Mouse (Mus musculus) MEL (cell line): ENCODE measurements around the gene Anapc11.

ENCODE experiments used
- CTCF ChIP-seq, 3 experiments: IDR thresholded peaks in 2 of 3; conservative IDR thresholded peaks in 1 of 3; 2 replicates each; pipeline ENCODE4 v1.5.1; 2011 to 2012; ENCODE audit warnings: low read length in 3 of 3, low read depth in 2 of 3, mild to moderate bottlenecking in 2 of 3, improper control_type of control experiment in 1 of 3, inconsistent platforms in 1 of 3, mixed read lengths in 1 of 3, moderate library complexity in 1 of 3; ENCODE audit not compliant: control insufficient read depth in 1 of 3, insufficient read depth in 1 of 3, poor library complexity in 1 of 3, severe bottlenecking in 1 of 3
- E2F4 ChIP-seq: IDR thresholded peaks from 2 replicates; pipeline ENCODE4 v1.6.1; 2011; ENCODE audit warnings: low read depth, low read length, improper control_type of control experiment, borderline replicate concordance
- EP300 ChIP-seq, 2 experiments: IDR thresholded peaks; 2 replicates each; pipeline ENCODE4 v1.6.1; 2011; ENCODE audit warnings: improper control_type of control experiment in 2 of 2, low read length in 2 of 2, low read depth in 1 of 2, mild to moderate bottlenecking in 1 of 2
- NRF1 ChIP-seq: IDR thresholded peaks from 2 replicates; pipeline ENCODE4 v1.6.1; 2014; ENCODE audit warnings: low read depth, mild to moderate bottlenecking, inconsistent platforms, low read length, improper control_type of control experiment, moderate library complexity; ENCODE audit not compliant: poor library complexity, insufficient read depth, severe bottlenecking
- POLR2A ChIP-seq, 2 experiments: IDR thresholded peaks; 2 replicates each; pipeline ENCODE4 v1.6.1; 2011 to 2012; ENCODE audit warnings: low read length in 2 of 2, mild to moderate bottlenecking in 2 of 2, control low read depth in 1 of 2, improper control_type of control experiment in 1 of 2, low read depth in 1 of 2, moderate library complexity in 1 of 2; ENCODE audit not compliant: control insufficient read depth in 1 of 2, insufficient read depth in 1 of 2, poor library complexity in 1 of 2
- RAD21 ChIP-seq: IDR thresholded peaks from 2 replicates; pipeline ENCODE4 v1.6.1; 2011; ENCODE audit warnings: mild to moderate bottlenecking, low read depth, low read length, improper control_type of control experiment
- RCOR1 ChIP-seq: IDR thresholded peaks from 2 replicates; pipeline ENCODE4 v1.6.1; 2012; ENCODE audit warnings: low read depth, mild to moderate bottlenecking, inconsistent platforms, low read length, improper control_type of control experiment
- TBP ChIP-seq: IDR thresholded peaks from 2 replicates; pipeline ENCODE4 v1.8.0; 2011; ENCODE audit warnings: low read depth, low read length, improper control_type of control experiment
- ZNF384 ChIP-seq: IDR thresholded peaks from 2 replicates; pipeline ENCODE4 v1.6.1; 2012; ENCODE audit warnings: low read depth, mild to moderate bottlenecking, inconsistent platforms, low read length, improper control_type of control experiment

DNA sequence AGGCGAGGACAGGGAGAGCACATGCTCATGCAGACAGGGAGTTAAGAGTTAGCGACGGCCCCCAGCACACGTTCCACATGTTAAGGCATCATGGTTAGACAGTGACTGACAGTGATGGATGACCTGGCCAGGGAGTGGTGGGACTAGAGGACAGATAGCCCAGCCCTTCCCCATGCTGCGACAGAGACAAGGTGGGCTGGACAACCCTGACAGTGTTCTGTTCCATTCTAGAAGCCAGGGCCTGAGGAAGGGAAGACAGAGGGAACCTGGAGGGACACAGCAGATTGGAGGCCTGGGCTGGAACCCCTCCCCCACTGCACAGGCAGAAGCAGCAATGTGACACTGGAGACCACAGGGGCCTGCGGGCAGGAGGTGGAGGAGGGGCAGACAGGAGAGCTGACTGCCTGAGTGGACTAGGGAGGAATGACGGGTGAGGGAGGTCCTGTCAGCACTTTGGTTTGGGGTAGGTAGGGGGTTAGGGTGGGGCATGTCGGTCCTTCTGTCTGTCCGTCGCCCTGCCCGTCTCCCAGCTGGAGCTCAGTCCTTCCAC, 19.5 kb upstream of the Anapc11 start:
- TF ChIP-seq CTCF (IDR thresholded peaks at IDR 0.05 in 2 of 3, conservative IDR thresholded peaks at IDR 0.05 in 1 of 3; ENCODE audit: control insufficient read depth in 1 of 3, insufficient read depth in 1 of 3, low read depth in 2 of 3, low read length in 3 of 3, poor library complexity in 1 of 3, severe bottlenecking in 1 of 3): no peak
- no peak for TF ChIP-seq RCOR1
- TF ChIP-seq NRF1: no peak
- no peak for TF ChIP-seq E2F4
- no peak for TF ChIP-seq ZNF384
- no peak for TF ChIP-seq POLR2A (IDR thresholded peaks at IDR 0.05; ENCODE audit: control insufficient read depth in 1 of 2, insufficient read depth in 1 of 2, low read depth in 1 of 2, low read length in 2 of 2, poor library complexity in 1 of 2)
- no peak for TF ChIP-seq EP300 (IDR thresholded peaks at IDR 0.05; ENCODE audit: low read depth in 1 of 2, low read length in 2 of 2)
- no peak for TF ChIP-seq TBP
- TF ChIP-seq RAD21: no peak
